8 mouse cellular contexts compared by ENCODE assay signal in the genomic region with DNA sequence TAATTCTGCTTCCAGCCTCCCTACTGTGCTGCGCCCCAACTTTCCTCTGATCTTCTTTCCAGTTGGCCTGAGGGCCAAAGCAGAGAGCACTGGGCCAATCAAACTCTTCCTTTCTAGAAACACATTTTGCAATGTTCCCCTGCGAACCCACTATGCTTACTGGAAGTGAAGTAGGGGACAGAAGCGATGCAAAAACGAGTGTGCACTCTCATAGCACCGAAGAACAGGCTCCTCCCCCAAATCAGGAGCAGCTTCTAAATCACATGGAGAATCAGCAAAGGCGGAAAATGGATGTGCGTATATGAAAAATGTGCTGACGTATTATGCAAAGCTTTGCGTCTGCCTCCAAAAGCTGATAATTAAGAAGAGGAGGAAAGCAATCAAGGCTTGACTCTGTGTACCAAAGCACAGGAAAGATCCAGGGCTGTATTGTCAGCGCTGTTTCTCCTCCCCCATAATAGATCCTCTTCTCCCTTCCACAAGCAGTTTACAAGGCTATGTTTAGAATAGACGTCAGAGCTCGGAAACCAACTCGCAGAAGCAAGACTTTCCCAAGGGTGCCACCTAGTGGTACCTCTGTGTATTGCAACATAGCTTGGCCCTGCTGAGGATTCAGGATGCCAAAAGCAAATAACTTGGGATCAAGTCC. TPM values are rescaled to one million over a fixed set of nuclear protein-coding genes. Genes with fewer than 3 reads are reported as not detected.
A peak's percentile ranks its signal among the peaks of the same experiment; 100 is the strongest.
DNase-seq lines count a peak whose midpoint lies in the region; ATAC-seq and TF ChIP-seq lines count a peak whose summit lies in the region.

No protein-coding gene starts in this region.

- peak; percentile 95 for ATAC-seq in granulocyte monocyte progenitor cell, adult 5-6 weeks (replicated peaks; ENCODE audit: poor library complexity, severe bottlenecking)
- ATAC-seq in intestine, postnatal 0 days = peak; percentile 56; the same call in 1 of the 2 replicates

- intact Hi-C loops in left cerebral cortex, postnatal 36 days (cut with DNase I) = loop anchor here (1.0 to 10.0 kb wide), 3 partner anchors 57 to 95 kb away; partner anchors contain the start of gene Pdk3

- 42% methylated on average over 13 of the region's 13 CpGs for WGBS in embryonic facial prominence, embryonic 10.5 days
- WGBS in intestine, postnatal 0 days = 31% methylated on average over 13 of the region's 13 CpGs
- 51% methylated on average over 13 of the region's 13 CpGs for WGBS in midbrain, embryonic 10.5 days

- no peaks in the 10 kb centered on the region for H3K4me1 ChIP-seq in embryonic facial prominence, embryonic 10.5 days
- no peaks in the 10 kb centered on the region for H3K4me1 ChIP-seq in intestine, postnatal 0 days (replicated peaks; ENCODE audit: control insufficient read depth, insufficient read depth, low read length)
- H3K4me1 ChIP-seq in midbrain, embryonic 10.5 days = no peaks in the 10 kb centered on the region

- H3K4me3 ChIP-seq in embryonic facial prominence, embryonic 10.5 days = peak overlapping the region; percentile 44
- peak overlapping the region; percentile 25; the same call in 1 of the 2 replicates for H3K4me3 ChIP-seq in intestine, postnatal 0 days (ENCODE audit: low read depth, low read length)
- peak overlapping the region; percentile 1; the same call in 1 of the 2 replicates for H3K4me3 ChIP-seq in midbrain, embryonic 10.5 days

- H3K9ac ChIP-seq in intestine, postnatal 0 days (ENCODE audit: low read depth, low read length) = no peak overlapping the region

- peak; percentile 91 for TF ChIP-seq CTCF in intestine, postnatal 0 days (IDR thresholded peaks at IDR 0.05; ENCODE audit: low read depth)

- no peaks in the 10 kb centered on the region for H3K9me3 ChIP-seq in embryonic facial prominence, embryonic 10.5 days
- no peaks in the 10 kb centered on the region for H3K9me3 ChIP-seq in intestine, postnatal 0 days (ENCODE audit: control insufficient read depth)
- H3K9me3 ChIP-seq in midbrain, embryonic 10.5 days (replicated peaks) = no peaks in the 10 kb centered on the region

- DNase-seq in adrenal gland, postnatal 10 days = peak; percentile 84
- peak; percentile 71 for DNase-seq in embryonic facial prominence, embryonic 10.5 days (ENCODE audit: low spot score)
- peak; percentile 75 to 83 for DNase-seq in left cerebral cortex, postnatal 36 days (ENCODE audit: low spot score in 2 of 2)
- peak; percentile 63 for DNase-seq in midbrain, embryonic 10.5 days (ENCODE audit: low spot score)
- peak; percentile 78 for DNase-seq in right cerebral cortex, postnatal 4 days
- peak; percentile 37 for DNase-seq in yolk sac, embryonic 10.5 days (ENCODE audit: low spot score)

- H3K27me3 ChIP-seq in embryonic facial prominence, embryonic 10.5 days (replicated peaks; ENCODE audit: low read depth, poor library complexity, severe bottlenecking) = peaks cover 21% of the 10 kb centered on the region
- H3K27me3 ChIP-seq in intestine, postnatal 0 days (replicated peaks; ENCODE audit: control insufficient read depth, insufficient read depth, low read length) = no peaks in the 10 kb centered on the region
- peaks cover 19% of the 10 kb centered on the region; the same call in 1 of the 2 replicates for H3K27me3 ChIP-seq in midbrain, embryonic 10.5 days (ENCODE audit: low read depth, poor library complexity, severe bottlenecking)

- H3K27ac ChIP-seq in embryonic facial prominence, embryonic 10.5 days (replicated peaks) = no peak overlapping the region
- H3K27ac ChIP-seq in intestine, postnatal 0 days (ENCODE audit: low read depth, low read length) = no peak overlapping the region
- no peak overlapping the region for H3K27ac ChIP-seq in midbrain, embryonic 10.5 days (replicated peaks)

- peak overlapping the region; percentile 55 for H3K4me2 ChIP-seq in intestine, postnatal 0 days (replicated peaks; ENCODE audit: low read depth)

- no peaks in the 10 kb centered on the region for H3K36me3 ChIP-seq in embryonic facial prominence, embryonic 10.5 days (replicated peaks)
- no peaks in the 10 kb centered on the region for H3K36me3 ChIP-seq in intestine, postnatal 0 days (ENCODE audit: control insufficient read depth, insufficient read depth)
- H3K36me3 ChIP-seq in midbrain, embryonic 10.5 days = no peaks in the 10 kb centered on the region

RNA-seq across cellular contexts. Expression of gene Pdk3, which starts 57.5 kb away (rescaled TPM):
- total RNA-seq in adrenal gland, postnatal 10 days (2021) = 10 to 100 TPM; 11.7 to 13.2 TPM
- 68.1 and 74.0 TPM in 2 replicates for polyA plus RNA-seq in embryonic facial prominence, embryonic 10.5 days (2016; fragmentation: Nextera tagmentation; extraction: Ambion mirVana)
- 42.8 and 59.4 TPM in 2 replicates for total RNA-seq in granulocyte monocyte progenitor cell, adult 5-6 weeks (2014; fragmentation: Nextera tagmentation)
- total RNA-seq in granulocyte monocyte progenitor cell, adult 5-6 weeks (2017) = 49.8 and 55.5 TPM in 2 replicates
- 44.2 and 45.7 TPM in 2 replicates for polyA plus RNA-seq in intestine, postnatal 0 days (2015; fragmentation: Nextera tagmentation; extraction: Ambion mirVana)
- 10 to 100 TPM; 36.1 to 40.2 TPM for total RNA-seq in left cerebral cortex, postnatal 36 days (2021)
- 58.6 and 68.9 TPM in 2 replicates for polyA plus RNA-seq in midbrain, embryonic 10.5 days (2016; fragmentation: Nextera tagmentation; extraction: Ambion mirVana)
